Comparison of ENCODE assay signal across 8 mouse cellular contexts in genomic region chr6:116338520-116338919, GRCm38 (mm10). TPM values are rescaled to one million over a fixed set of nuclear protein-coding genes. Genes with fewer than 3 reads are reported as not detected.
DNase-seq lines count a peak whose midpoint lies in the region; ATAC-seq and TF ChIP-seq lines count a peak whose summit lies in the region.

No protein-coding gene starts in this region.

- H3K36me3 ChIP-seq in heart, postnatal 0 days (replicated peaks; ENCODE audit: control insufficient read depth, insufficient read depth, low read length) = no peaks in the 10 kb centered on the region
- H3K36me3 ChIP-seq in hindbrain, embryonic 12.5 days = no peaks in the 10 kb centered on the region
- 0 out of 2 replicates have a peak, but pooled peaks cover 4% of the 10 kb centered on the region for H3K36me3 ChIP-seq in midbrain, embryonic 12.5 days

- no peak for ATAC-seq in heart, postnatal 0 days (ENCODE audit: insufficient read depth, low read depth)
- ATAC-seq in hindbrain, embryonic 12.5 days (ENCODE audit: low FRiP score) = no peak
- ATAC-seq in midbrain, embryonic 12.5 days (ENCODE audit: low FRiP score, low read depth) = no peak
- ATAC-seq in inflammation-experienced regulatory T-cells, adult 6 months = no peak

- H3K4me3 ChIP-seq in heart, postnatal 0 days (ENCODE audit: low read depth, low read length) = peak overlapping the region; percentile 86
- peak overlapping the region; percentile 82 for H3K4me3 ChIP-seq in bone marrow, adult 2 months (replicated peaks; ENCODE audit: control insufficient read depth, low read depth, low read length)
- H3K4me3 ChIP-seq in hindbrain, embryonic 12.5 days = peak overlapping the region; percentile 96
- H3K4me3 ChIP-seq in midbrain, embryonic 12.5 days = peak overlapping the region; percentile 97

- peak overlapping the region; percentile 88 for H3K4me2 ChIP-seq in heart, postnatal 0 days (ENCODE audit: low read depth, low read length)
- peak overlapping the region; percentile 59 for H3K4me2 ChIP-seq in hindbrain, embryonic 12.5 days (replicated peaks)
- H3K4me2 ChIP-seq in midbrain, embryonic 12.5 days (replicated peaks) = peak overlapping the region; percentile 59

- H3K4me1 ChIP-seq in heart, postnatal 0 days (ENCODE audit: control insufficient read depth, insufficient read depth) = no peaks in the 10 kb centered on the region
- H3K4me1 ChIP-seq in bone marrow, adult 2 months (ENCODE audit: control insufficient read depth, insufficient read depth, low read length) = no peaks in the 10 kb centered on the region; the same call in 1 of the 2 replicates
- peaks cover 16% of the 10 kb centered on the region for H3K4me1 ChIP-seq in hindbrain, embryonic 12.5 days
- peaks cover 14% of the 10 kb centered on the region; the same call in 1 of the 2 replicates for H3K4me1 ChIP-seq in midbrain, embryonic 12.5 days

- H3K9ac ChIP-seq in heart, postnatal 0 days (replicated peaks; ENCODE audit: low read depth, low read length) = peak overlapping the region; percentile 76
- H3K9ac ChIP-seq in hindbrain, embryonic 12.5 days = peak overlapping the region; percentile 83
- peak overlapping the region; percentile 81 for H3K9ac ChIP-seq in midbrain, embryonic 12.5 days (replicated peaks)

- H3K27me3 ChIP-seq in heart, postnatal 0 days (ENCODE audit: control insufficient read depth, insufficient read depth, low read length) = no peaks in the 10 kb centered on the region
- H3K27me3 ChIP-seq in hindbrain, embryonic 12.5 days = no peaks in the 10 kb centered on the region
- H3K27me3 ChIP-seq in midbrain, embryonic 12.5 days = no peaks in the 10 kb centered on the region

- H3K9me3 ChIP-seq in heart, postnatal 0 days (replicated peaks; ENCODE audit: control insufficient read depth, low read length) = no peaks in the 10 kb centered on the region
- H3K9me3 ChIP-seq in hindbrain, embryonic 12.5 days (replicated peaks) = 0 out of 2 replicates have a peak, but pooled peaks cover 3% of the 10 kb centered on the region
- H3K9me3 ChIP-seq in midbrain, embryonic 12.5 days = no peaks in the 10 kb centered on the region

- TF ChIP-seq CTCF in heart, postnatal 0 days (IDR thresholded peaks at IDR 0.05; ENCODE audit: low read depth) = no peak
- TF ChIP-seq CTCF in bone marrow, adult 2 months (IDR thresholded peaks at IDR 0.05; ENCODE audit: control insufficient read depth, insufficient read depth, low read length) = no peak

- no peak overlapping the region for H3K27ac ChIP-seq in heart, postnatal 0 days (ENCODE audit: low read depth)
- H3K27ac ChIP-seq in bone marrow, adult 2 months (ENCODE audit: control insufficient read depth, insufficient read depth, low read depth, low read length, poor library complexity) = peak overlapping the region; percentile 73
- no peak overlapping the region for H3K27ac ChIP-seq in hindbrain, embryonic 12.5 days
- peak overlapping the region; percentile 73; the same call in 1 of the 2 replicates for H3K27ac ChIP-seq in midbrain, embryonic 12.5 days (replicated peaks)

- no peak for TF ChIP-seq EP300 in heart, postnatal 0 days (IDR thresholded peaks at IDR 0.05; ENCODE audit: low read depth)

- WGBS in heart, postnatal 0 days = 8% methylated on average over 8 of the region's 8 CpGs
- WGBS in bone marrow, adult 2 months = 6% methylated on average over 8 of the region's 8 CpGs
- WGBS in hindbrain, embryonic 12.5 days = 8% methylated on average over 8 of the region's 8 CpGs
- WGBS in midbrain, embryonic 12.5 days = 11% methylated on average over 8 of the region's 8 CpGs

- DNase-seq in heart, postnatal 0 days (ENCODE audit: low spot score) = no peak
- no peak for DNase-seq in heart, adult 18-20 months
- DNase-seq in embryo, embryonic 10 days (ENCODE audit: low spot score) = no peak
- no peak for DNase-seq in embryo, embryonic 11 days

- TF ChIP-seq POLR2A in bone marrow, adult 2 months (IDR thresholded peaks at IDR 0.05; ENCODE audit: borderline replicate concordance, control insufficient read depth, low read depth, low read length) = no peak

RNA-seq across cellular contexts. Expression of gene March8, which starts 0.7 kb away (rescaled TPM):
- total RNA-seq in heart, postnatal 0 days (2014; rRNA removed; ENCODE audit: low replicate concordance) = 47.7 and 73.6 TPM in 2 replicates
- 17.3 and 17.8 TPM in 2 replicates for polyA plus RNA-seq in heart, postnatal 0 days (2015; fragmentation: Nextera tagmentation; extraction: Ambion mirVana)
- 10 to 100 TPM; 43.5 to 44.2 TPM for total RNA-seq in heart, adult 18-20 months (2021)
- polyA plus RNA-seq in bone marrow, adult 2 months (2011; ENCODE audit: insufficient read depth, insufficient read length, low replicate concordance, missing spikeins) = 61.5 and 67.5 TPM in 2 replicates
- 65.0 and 68.5 TPM in 2 replicates for polyA plus RNA-seq in hindbrain, embryonic 12.5 days (2016; fragmentation: Nextera tagmentation; extraction: Ambion mirVana)
- polyA plus RNA-seq in midbrain, embryonic 12.5 days (2016; fragmentation: Nextera tagmentation; extraction: Ambion mirVana) = 54.6 and 65.9 TPM in 2 replicates
- polyA plus RNA-seq in inflammation-experienced regulatory T-cells, adult 6 months (2017; shearing (Covaris generic)) = under 1 TPM in 1 of 3 experiments, not detected in 2; 0.56 TPM

Comparison
In these comparisons a context has a peak if more than half of its experiments do, and no peak if none do; other contexts are left out.
1. H3K27ac ChIP-seq: peak in bone marrow, adult 2 months (single experiment) and midbrain, embryonic 12.5 days (single experiment); none in heart, postnatal 0 days (single experiment) and hindbrain, embryonic 12.5 days (single experiment).
2. RNA of gene March8, which starts 0.7 kb away (polyA plus RNA-seq): 65.0 to 68.5 TPM in hindbrain, embryonic 12.5 days, 61.5 to 67.5 TPM in bone marrow, adult 2 months, 54.6 to 65.9 TPM in midbrain, embryonic 12.5 days and 17.3 to 17.8 TPM in heart, postnatal 0 days; 0.56 TPM in inflammation-experienced regulatory T-cells, adult 6 months; every median in the first group is over 10 times any median in the second.
3. Peak in every context shown above with its lines, with median percentiles within 50 percentile points of each other: H3K4me2 ChIP-seq, H3K4me3 ChIP-seq and H3K9ac ChIP-seq.